Mouse (Mus musculus): ENCODE data around the gene Gm11361. TPM values are rescaled to one million over a fixed set of nuclear protein-coding genes. Genes with fewer than 3 reads are reported as not detected.

The Gm11361 gene
- 10 to 100 TPM; 61.3 to 75.1 TPM for total RNA-seq (2021)
- long read RNA-seq, experiment 1 = 0 reads
- long read RNA-seq, experiment 2, partial matches to known transcripts = 0 of 2 reads
- long read RNA-seq, experiment 2, other reads (novel, unspliced or antisense) = 0 of 2 reads

DNA sequence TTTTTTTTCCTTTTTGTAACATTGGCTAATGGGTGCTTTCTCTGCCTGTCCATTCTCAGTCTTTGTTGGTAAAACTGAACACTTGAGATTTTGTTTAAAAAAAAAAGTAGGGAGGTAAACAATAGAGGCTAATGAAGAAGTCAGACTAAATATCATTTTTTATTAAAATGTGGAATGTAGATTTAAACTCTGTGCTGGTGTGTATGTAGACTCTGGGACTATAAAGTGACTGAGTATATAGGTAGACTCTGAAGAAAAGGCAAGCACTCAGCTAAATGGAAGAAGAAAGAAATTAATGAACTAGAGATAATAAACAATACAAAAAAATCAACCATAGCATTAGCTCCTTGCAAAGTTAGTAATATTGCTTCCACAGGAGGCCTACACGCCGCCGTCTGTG, at the start of gene Gm11361:
Gene Gm11361, plus strand, starts transcription at position 301 of the 400 bp plus-strand sequence.
- DNase-seq (ENCODE audit: low spot score in 2 of 2) = no peak

GRCm38 (mm10) chr13:28264399-28264798, 7.1 kb downstream of the Gm11361 start:
- no peak for DNase-seq (ENCODE audit: low spot score in 2 of 2)

DNA sequence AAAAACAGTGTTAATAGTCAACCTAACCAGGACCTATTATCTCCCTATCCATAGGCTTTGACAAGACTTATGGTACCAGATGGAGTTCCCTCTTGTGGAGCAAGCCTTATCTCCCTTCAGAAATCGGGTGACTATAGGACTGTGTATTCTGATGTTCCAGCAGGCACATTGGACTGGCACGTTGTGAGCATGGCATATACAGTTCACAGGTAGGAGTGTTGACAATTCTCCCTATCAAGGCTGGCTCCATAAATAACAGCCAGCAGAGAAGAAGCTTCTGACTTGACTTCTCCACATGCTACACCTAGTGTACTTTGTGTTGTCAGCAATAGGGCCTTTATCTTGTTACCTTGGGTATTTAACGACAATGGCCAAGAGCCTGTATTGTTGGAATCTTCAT, 30.0 kb downstream of the Gm11361 start:
- DNase-seq (ENCODE audit: low spot score in 2 of 2) = no peak

DNA sequence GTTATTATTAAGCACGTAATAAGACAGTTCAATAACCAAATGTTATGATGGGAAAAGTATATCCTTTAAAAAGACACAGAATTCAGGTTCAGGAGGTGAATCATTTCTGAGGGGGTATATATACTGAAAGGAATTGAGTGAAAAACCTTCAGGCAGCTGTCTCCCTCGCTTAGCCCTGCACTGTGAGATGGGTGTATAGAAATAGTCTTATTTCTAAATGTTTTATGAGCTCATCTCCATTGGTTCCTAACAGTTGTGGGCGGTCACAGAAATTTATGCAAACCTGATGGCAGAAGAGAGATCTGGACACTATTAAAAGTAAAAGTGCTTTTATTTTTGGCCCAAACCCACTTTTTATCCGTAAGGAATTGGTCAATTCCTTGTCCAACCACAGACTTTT, 36.9 kb downstream of the Gm11361 start:
- no peak for DNase-seq (ENCODE audit: low spot score in 2 of 2)

- DNase-seq (ENCODE audit: low spot score in 2 of 2) = no peak
Observed at GRCm38 (mm10) chr13:28294757-28295361, 37.5 kb downstream of the Gm11361 start.

GRCm38 (mm10) chr13:28295492-28295891, 38.2 kb downstream of the Gm11361 start:
- DNase-seq (ENCODE audit: low spot score in 2 of 2) = no peak

DNA sequence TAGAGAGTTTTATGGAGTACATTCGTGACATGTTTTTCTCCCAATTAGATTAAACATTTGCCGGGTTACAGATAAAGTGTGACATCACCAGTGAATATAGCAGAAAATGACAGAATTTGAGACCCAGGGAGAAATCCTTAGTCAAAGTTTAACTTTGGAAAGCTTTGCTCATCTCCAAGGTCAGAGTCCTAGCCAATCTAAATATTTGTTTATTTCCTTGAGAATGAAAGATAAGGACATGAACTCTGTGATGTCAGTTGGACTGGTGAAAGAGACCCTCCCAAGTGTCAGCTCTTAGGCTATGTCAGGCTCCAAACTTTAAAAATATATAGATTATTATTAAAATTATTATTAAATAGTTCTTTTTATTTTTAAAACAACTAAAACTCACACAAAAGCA, 39.8 kb downstream of the Gm11361 start:
- DNase-seq (ENCODE audit: low spot score in 2 of 2) = no peak

DNA sequence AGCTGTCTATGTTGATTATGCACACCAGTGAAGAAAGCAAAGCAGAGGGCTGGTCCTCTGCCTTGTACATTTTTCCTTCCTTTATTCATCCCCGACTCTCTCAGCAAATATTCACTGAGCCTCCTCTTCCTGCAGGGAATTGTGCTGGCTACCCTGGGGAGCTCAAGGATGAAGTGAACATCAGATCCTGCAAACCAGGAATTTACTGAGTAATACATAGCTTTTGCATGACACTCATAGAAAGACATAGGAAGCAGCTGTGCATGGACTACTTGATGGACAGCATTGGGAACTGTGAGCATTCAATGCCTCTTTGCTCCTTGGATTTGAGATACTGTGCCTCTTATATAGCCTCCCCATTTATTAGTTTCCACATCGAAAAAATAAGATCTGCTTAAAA, 40.2 kb downstream of the Gm11361 start:
- no peak for DNase-seq (ENCODE audit: low spot score in 2 of 2)

Other genes starting within 250 kb of the Gm11361 start
- not detected for gene Prl4a1, start 241.3 kb upstream of the Gm11361 start, total RNA-seq (2021)
- gene Prl5a1, start 115.0 kb upstream of the Gm11361 start, total RNA-seq (2021) = not detected

Data from left cerebral cortex, adult 18-20 months (tissue).